Mouse (Mus musculus) CH12.LX (cell line): ENCODE data around the gene Timm29. TPM values are rescaled to one million over a fixed set of nuclear protein-coding genes. Genes with fewer than 3 reads are reported as not detected.

Experiments used
- DNase-seq: peaks from one replicate; pipeline ENCODE4 v3.0.0-alpha.2; 2013; ENCODE audit errors: extremely low read depth
- H3K27ac ChIP-seq: 2 replicates; pipeline ENCODE4 v1.5.1; 2012; ENCODE audit warnings: low read depth, mild to moderate bottlenecking, control low read depth, moderate library complexity; ENCODE audit not compliant: insufficient read depth
- H3K27me3 ChIP-seq: replicated peaks from 2 replicates; pipeline ENCODE3; 2012; ENCODE audit warnings: inconsistent platforms
- H3K36me3 ChIP-seq, 2 experiments: replicated peaks in 1 of 2; 2 replicates each; pipeline versions ENCODE3 to v1.6.1; 2012; ENCODE audit warnings: inconsistent platforms in 1 of 2, low read length in 1 of 2, mild to moderate bottlenecking in 1 of 2, mixed read lengths in 1 of 2, moderate library complexity in 1 of 2; ENCODE audit not compliant: control insufficient read depth in 1 of 2, insufficient read depth in 1 of 2
- H3K4me1 ChIP-seq, 2 experiments: 2 replicates each; pipeline ENCODE4 v1.6.1; 2012; ENCODE audit warnings: inconsistent platforms in 1 of 2, moderate library complexity in 1 of 2; ENCODE audit not compliant: insufficient read depth in 2 of 2, control insufficient read depth in 1 of 2
- H3K4me2 ChIP-seq: 2 replicates; pipeline ENCODE4 v1.6.1; 2012; ENCODE audit warnings: low read depth, mild to moderate bottlenecking, control low read depth; ENCODE audit not compliant: poor library complexity, insufficient read depth, severe bottlenecking
- H3K4me3 ChIP-seq, 3 experiments: fragments of 150-350 bp in 1 of 3; sonication (generic) in 1 of 3; replicated peaks in 1 of 3; 2 replicates each; pipeline versions ENCODE3 to v1.5.1; 2011 to 2012; ENCODE audit warnings: low read depth in 2 of 3, low read length in 2 of 3, mild to moderate bottlenecking in 2 of 3, moderate library complexity in 2 of 3, control low read depth in 1 of 3, improper control_type of control experiment in 1 of 3, inconsistent platforms in 1 of 3, mixed read lengths in 1 of 3; ENCODE audit not compliant: poor library complexity in 1 of 3
- H3K79me2 ChIP-seq: replicated peaks from 2 replicates; pipeline ENCODE4 v1.6.1; 2012; ENCODE audit warnings: mild to moderate bottlenecking, moderate library complexity; ENCODE audit not compliant: control insufficient read depth, poor library complexity, insufficient read depth, severe bottlenecking; ENCODE audit errors: extremely low read depth
- H3K9ac ChIP-seq: 2 replicates; pipeline ENCODE4 v1.6.1; 2012; ENCODE audit warnings: low read depth, mild to moderate bottlenecking, control low read depth, moderate library complexity; ENCODE audit not compliant: insufficient read depth
- H3K9me3 ChIP-seq: replicated peaks from 2 replicates; pipeline ENCODE3; 2012; ENCODE audit warnings: low read length, inconsistent platforms, mixed read lengths
- BHLHE40 ChIP-seq: IDR thresholded peaks from 2 replicates; pipeline ENCODE4 v1.6.1; 2011; ENCODE audit warnings: mild to moderate bottlenecking, low read depth, low read length, improper control_type of control experiment
- CHD2 ChIP-seq: IDR thresholded peaks from 2 replicates; pipeline ENCODE4 v1.6.1; 2011; ENCODE audit warnings: low read length, improper control_type of control experiment
- HCFC1 ChIP-seq: IDR thresholded peaks from 2 replicates; pipeline ENCODE4 v1.6.1; 2012; ENCODE audit warnings: low read depth, mild to moderate bottlenecking, inconsistent platforms, low read length, improper control_type of control experiment
- MAZ ChIP-seq: IDR thresholded peaks from 2 replicates; pipeline ENCODE4 v1.6.1; 2012; ENCODE audit warnings: low read depth, mild to moderate bottlenecking, inconsistent platforms, low read length, improper control_type of control experiment, moderate library complexity
- MEF2A ChIP-seq: IDR thresholded peaks from 2 replicates; pipeline ENCODE4 v1.6.1; 2014; ENCODE audit warnings: low read depth, mild to moderate bottlenecking, inconsistent platforms, low read length, improper control_type of control experiment, borderline replicate concordance
- MYC ChIP-seq: IDR thresholded peaks from 2 replicates; pipeline ENCODE4 v1.6.1; 2011; ENCODE audit warnings: low read depth, mild to moderate bottlenecking, improper control_type of control experiment, low read length
- NELFE ChIP-seq: IDR thresholded peaks from 2 replicates; pipeline ENCODE4 v1.6.1; 2011; ENCODE audit warnings: low read depth, low read length, improper control_type of control experiment
- NRF1 ChIP-seq: IDR thresholded peaks from 2 replicates; pipeline ENCODE4 v1.6.1; 2014; ENCODE audit warnings: low read depth, mild to moderate bottlenecking, inconsistent platforms, low read length, improper control_type of control experiment, moderate library complexity
- SMC3 ChIP-seq: IDR thresholded peaks from 2 replicates; pipeline ENCODE4 v1.6.1; 2011; ENCODE audit warnings: low read depth, low read length, improper control_type of control experiment
- ZMIZ1 ChIP-seq: IDR thresholded peaks from 2 replicates; pipeline ENCODE4 v1.6.1; 2012; ENCODE audit warnings: low read depth, mild to moderate bottlenecking, inconsistent platforms, low read length, improper control_type of control experiment
- dilution Hi-C: fragments of 300-500 bp; cut with MboI; formaldehyde crosslinking; loops from 2 replicates; pipeline ENCODE4 v1.14.3; 2020; ENCODE audit warnings: low sequenced_read_pairs; ENCODE audit not compliant: extremely low pct_unique_long_range_greater_than_20kb, extremely low pct_ligation_motif_present
- in situ Hi-C: fragments of 300-500 bp; cut with MboI; formaldehyde crosslinking; loops from 3 replicates; pipeline ENCODE4 v1.14.3; 2019; ENCODE audit warnings: low sequenced_read_pairs, low pct_ligation_motif_present, low pct_unique_long_range_greater_than_20kb, mixed read lengths
- polyA plus RNA-seq: library from polyadenylated mRNA; unstranded; fragments of >175 nt; gene quantifications from 2 replicates; pipeline ENCODE4 v1.2.1, GENCODE M21; 2012; ENCODE audit warnings: low read depth; ENCODE audit not compliant: insufficient read length
- total RNA-seq, 2 experiments: library from RNA; depleted of rRNA; stranded (reverse); fragments of 300-350 nt in 1 of 2; fragments of >200 nt in 1 of 2; gene quantifications; 2 replicates each; pipeline ENCODE4 v1.2.3; 2012 to 2014

The Timm29 gene
- total and polyA plus RNA-seq, 3 experiments, result 12.0 to 34.6 (median 19.5) TPM

DNA sequence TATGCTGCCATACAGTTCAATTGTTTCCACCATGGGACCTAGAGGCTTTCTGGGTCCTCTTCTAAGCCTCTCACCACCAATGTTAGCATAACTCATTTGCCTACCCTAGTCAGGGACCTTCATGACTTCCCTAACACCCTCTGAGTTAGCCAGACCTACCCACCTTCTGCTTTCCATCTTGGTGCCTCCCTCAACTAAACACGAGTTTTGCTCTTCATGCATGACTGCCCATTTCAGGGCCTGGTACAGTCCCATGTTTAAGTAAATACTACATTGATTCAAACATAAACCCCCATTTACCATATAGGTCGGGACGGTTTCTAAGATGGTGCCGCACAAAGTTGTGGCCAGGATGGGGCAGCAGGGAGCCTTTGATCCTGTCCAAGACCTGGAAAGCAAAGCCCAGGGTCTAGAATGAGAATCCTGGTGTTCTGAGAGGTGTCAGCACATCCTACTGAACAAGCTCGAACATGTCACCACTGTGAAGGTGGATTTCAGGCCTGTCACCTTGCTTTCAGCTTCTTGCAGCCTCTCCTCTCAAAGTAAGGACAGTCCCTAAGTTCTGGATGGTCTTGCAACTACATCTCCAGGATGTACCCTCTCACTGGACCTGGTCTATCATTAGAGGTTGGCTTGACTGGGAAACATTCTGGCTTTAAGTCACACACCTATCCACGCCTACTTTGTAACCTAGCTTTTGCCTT, 1.2 kb upstream of the Timm29 start:
- H3K4me2 ChIP-seq, result peak overlapping the region; percentile 94
- peaks cover 12 to 65% of the 10 kb centered on the region in 2 experiments for H3K4me1 ChIP-seq
- H3K79me2 ChIP-seq, result peaks cover 18% of the 10 kb centered on the region
- H3K27ac ChIP-seq, result peak overlapping the region; percentile 87
- peak; percentile 88 for DNase-seq
- peaks cover 38 to 64% of the 10 kb centered on the region in 2 experiments for H3K36me3 ChIP-seq
- in situ Hi-C loops, result loop anchor here (5.0 kb wide), 1 partner anchor 44 kb away; the partner anchor contains the start of gene Carm1
- dilution Hi-C loops, result no loop called here
- no peaks in the 10 kb centered on the region for H3K9me3 ChIP-seq
- peak overlapping the region; percentile 67 for H3K9ac ChIP-seq
- H3K27me3 ChIP-seq, result no peaks in the 10 kb centered on the region
- H3K4me3 ChIP-seq, result peak overlapping the region; percentile 89 to 99 (median 97)
- no peak for TF ChIP-seq NRF1
- TF ChIP-seq NELFE, result 0 out of 2 replicates have a peak, but pooled peaks have one; percentile 33
- peak; percentile 37; the same call in 1 of the 2 replicates for TF ChIP-seq BHLHE40
- TF ChIP-seq HCFC1, result peak; percentile 25; the same call in 1 of the 2 replicates
- 0 out of 2 replicates have a peak, but pooled peaks have one; percentile 29 for TF ChIP-seq MYC
- TF ChIP-seq MEF2A, result 0 out of 2 replicates have a peak, but pooled peaks have one; percentile 16

DNA sequence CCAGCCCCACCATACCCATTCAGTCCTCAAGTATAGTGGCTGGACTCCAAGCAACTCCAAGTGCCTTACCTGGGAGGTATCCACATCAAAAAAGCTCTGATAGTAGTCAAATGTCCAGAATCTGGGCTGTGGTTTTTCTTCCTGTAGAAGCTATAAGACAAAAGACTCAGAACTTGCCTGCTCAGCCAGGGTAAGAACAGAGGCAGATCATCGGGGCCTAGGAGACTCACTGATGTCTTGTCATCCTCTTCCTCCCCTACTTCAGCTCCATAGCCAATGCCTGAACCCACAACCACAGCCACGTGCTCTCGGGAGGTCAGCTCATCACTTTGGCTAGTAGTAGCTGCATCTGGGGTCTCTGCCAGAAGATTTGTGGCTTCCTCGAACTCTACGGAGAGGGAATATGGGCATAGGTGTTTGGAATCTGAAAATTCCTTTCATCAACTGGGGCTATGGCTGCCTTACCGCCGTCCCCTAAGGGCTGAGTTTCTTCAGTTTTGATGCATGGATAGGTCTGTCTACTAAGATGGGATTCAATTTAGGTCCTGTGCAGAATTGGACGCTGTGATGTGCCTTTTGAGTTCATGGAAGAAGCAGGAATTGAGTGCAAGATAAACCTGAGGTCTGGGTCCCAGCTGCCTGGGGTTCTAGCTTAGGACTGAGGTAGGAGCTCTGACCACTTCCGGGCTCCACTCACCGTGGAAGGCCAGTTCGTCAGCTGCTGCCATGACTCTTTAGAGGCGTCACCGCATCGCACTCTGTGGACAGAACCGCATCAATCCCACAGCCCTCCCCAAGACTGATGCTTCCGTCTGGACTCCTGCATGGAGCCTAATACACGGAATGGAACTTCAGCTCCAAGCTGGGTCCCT, 455 bp upstream of the Timm29 start:
- Histone ChIP-seq H3K27me3 (no peaks in the 10 kb centered on the region), H3K4me2 (peak overlapping the region; percentile 94), H3K4me3 (peak overlapping the region; percentile 89 to 99 (median 97)), H3K79me2 (peaks cover 18% of the 10 kb centered on the region), H3K9ac (peak overlapping the region; percentile 67), H3K27ac (peak overlapping the region; percentile 87), H3K4me1 (peaks cover 12 to 65% of the 10 kb centered on the region in 2 experiments), H3K9me3 (no peaks in the 10 kb centered on the region), H3K36me3 (peaks cover 30 to 60% of the 10 kb centered on the region in 2 experiments)
- in situ Hi-C loops (loop anchor here (5.0 kb wide), 1 partner anchor 45 kb away; the partner anchor contains the start of gene Carm1), dilution Hi-C loops (no loop called here)
- no peak for DNase-seq
- TF ChIP-seq SMC3 (no peak), MYC (0 out of 2 replicates have a peak, but pooled peaks have one; percentile 5), ZMIZ1 (peak; percentile 53), MAZ (no peak), CHD2 (0 out of 2 replicates have a peak, but pooled peaks have one; percentile 8)
